Mouse (Mus musculus) ES-Bruce4 (cell line): ENCODE results near the gene Hyal1.

ENCODE experiments used
- CTCF ChIP-seq: IDR thresholded peaks from one replicate; pipeline ENCODE4 v1.8.1; 2011; ENCODE audit warnings: low read depth, low read length
- POLR2A ChIP-seq: IDR thresholded peaks from one replicate; pipeline ENCODE4 v1.8.1; 2011; ENCODE audit warnings: low read length; ENCODE audit not compliant: insufficient read depth

DNA sequence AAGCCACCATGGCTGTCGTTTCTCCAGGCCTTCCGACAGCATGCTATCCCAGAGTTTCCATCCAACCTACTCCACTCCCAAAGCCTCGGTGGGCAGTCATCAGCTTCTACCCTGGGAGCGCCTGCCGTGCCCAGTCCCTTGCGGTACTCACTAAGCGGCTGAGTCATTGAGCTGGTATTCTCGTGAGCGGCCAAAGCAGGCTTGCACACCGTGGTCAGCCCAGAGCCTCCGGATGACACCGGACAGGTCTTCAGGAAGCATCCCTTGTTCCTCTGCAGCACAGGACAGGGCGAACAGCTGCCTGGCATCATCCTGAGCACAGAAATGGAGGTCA lies 42.8 kb downstream of the Hyal1 start:
- TF ChIP-seq CTCF (no peak), POLR2A (no peak)
